Mouse (Mus musculus) gastrocnemius, postnatal 25 days (tissue): ENCODE results near the gene Tmem63c. TPM values are rescaled to one million over a fixed set of nuclear protein-coding genes. Genes with fewer than 3 reads are reported as not detected.

Experiments used
- DNase-seq: peaks from one replicate; pipeline ENCODE4 v3.0.0; 2022
- total RNA-seq, 2 experiments: library from RNA; stranded (reverse); gene quantifications; 1 replicate in 1 of 2; 2 replicates in 1 of 2; pipeline ENCODE4 v1.2.3; 2021

Tmem63c gene
- total RNA-seq, 2 experiments from 2014 or later = not detected

GRCm38 (mm10) chr12:87054873-87055272, 33.7 kb downstream of the Tmem63c start:
- no peak for DNase-seq

- DNase-seq = no peak
Measured at GRCm38 (mm10) chr12:87057066-87057465, 35.9 kb downstream of the Tmem63c start.

GRCm38 (mm10) chr12:87065446-87065845, 44.3 kb downstream of the Tmem63c start:
- no peak for DNase-seq

- no peak for DNase-seq
Measured at GRCm38 (mm10) chr12:87066429-87066828, 45.3 kb downstream of the Tmem63c start.

- no peak for DNase-seq
Measured at GRCm38 (mm10) chr12:87070520-87070919, 49.4 kb downstream of the Tmem63c start.

DNA sequence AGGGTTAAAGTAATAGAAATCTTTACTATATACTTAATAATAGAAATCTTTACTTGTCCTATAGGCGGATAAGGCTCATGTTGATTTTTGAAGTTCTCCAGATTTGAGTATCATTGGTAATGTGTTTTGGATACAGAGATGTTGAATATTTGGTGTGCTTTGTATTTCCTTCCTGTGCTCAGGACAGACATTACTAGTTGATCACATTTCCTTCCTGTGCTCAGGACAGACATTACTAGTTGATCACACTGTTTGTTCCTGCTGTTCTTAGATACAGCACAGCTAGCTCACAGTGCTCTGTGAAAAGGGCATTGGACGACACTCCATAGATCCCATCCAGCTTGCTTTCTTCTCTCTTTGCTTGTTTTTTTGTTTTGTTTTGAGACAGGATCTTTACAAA, 55.5 kb downstream of the Tmem63c start:
- no peak for DNase-seq

GRCm38 (mm10) chr12:87082797-87083196, 61.7 kb downstream of the Tmem63c start:
- DNase-seq = no peak

DNA sequence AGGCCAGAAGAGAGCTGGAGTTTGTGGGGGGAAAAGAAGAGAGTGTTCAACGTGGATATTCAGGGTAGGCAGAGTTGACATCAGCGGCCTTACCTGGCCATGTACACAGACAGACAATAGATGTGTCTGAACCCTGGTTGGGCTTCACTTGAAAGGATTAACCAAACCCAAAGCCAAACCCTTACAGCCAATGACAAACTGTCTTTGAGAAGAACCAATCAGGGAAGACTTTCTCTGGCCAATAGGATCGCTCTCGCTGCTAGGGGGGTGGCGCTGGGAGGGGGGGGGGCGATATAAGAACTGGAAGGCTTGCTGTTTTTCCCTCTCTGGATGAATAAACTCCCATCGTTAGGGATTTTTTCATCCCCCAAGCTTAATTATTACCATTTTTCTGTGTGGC, 66.1 kb downstream of the Tmem63c start:
- DNase-seq = no peak

- no peak for DNase-seq
Measured at GRCm38 (mm10) chr12:87088331-87088730, 67.2 kb downstream of the Tmem63c start.

GRCm38 (mm10) chr12:87089255-87089654, 68.1 kb downstream of the Tmem63c start:
- no peak for DNase-seq

DNA sequence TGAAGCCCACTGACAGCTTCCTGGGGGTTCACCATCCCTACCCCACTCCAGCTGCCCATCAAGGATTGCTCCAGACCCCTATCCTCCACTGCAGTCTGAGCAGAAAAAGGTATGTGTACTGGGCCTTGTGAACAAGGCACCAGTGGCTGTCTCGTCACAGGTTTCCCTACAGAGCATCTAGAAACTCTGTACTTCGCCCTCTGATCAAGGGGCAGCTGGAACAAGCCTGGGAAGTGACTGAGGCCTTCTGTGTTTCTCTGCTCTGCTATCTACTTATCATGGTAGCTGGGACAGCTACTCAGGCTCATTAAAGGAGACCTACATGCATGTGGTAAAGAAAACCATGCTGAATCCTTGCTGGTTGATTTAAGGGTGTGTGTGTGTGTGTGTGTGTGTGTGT, 68.6 kb downstream of the Tmem63c start:
- no peak for DNase-seq

DNA sequence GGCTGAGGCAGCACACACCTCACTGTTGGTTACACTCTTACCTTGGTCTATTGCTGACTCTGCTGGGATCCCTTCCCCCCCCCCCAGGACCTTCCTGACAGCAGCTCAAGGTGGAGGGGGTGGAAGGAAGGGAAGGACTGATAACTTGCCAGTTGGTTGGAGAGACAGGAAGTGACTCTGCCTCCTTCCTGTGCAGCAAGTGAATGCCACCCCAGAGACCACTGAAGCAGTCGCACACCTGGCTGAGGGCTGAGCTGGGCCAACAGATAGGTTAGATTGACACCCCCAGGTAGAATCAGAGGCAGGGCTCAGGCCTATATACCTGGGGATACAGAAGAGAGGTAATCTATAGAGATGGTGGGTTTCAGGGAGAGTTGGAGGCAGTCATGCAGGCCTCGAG, 70.8 kb downstream of the Tmem63c start:
- DNase-seq = no peak

- DNase-seq = no peak
Measured at GRCm38 (mm10) chr12:87093249-87093648, 72.1 kb downstream of the Tmem63c start.

GRCm38 (mm10) chr12:87093671-87094070, 72.5 kb downstream of the Tmem63c start:
- DNase-seq = no peak

GRCm38 (mm10) chr12:87100331-87100730, 79.2 kb downstream of the Tmem63c start:
- DNase-seq = no peak

- no peak for DNase-seq
Measured at GRCm38 (mm10) chr12:87102165-87102631, 81.1 kb downstream of the Tmem63c start, which contains the start of gene Ngb. Gene Ngb, minus strand, starts transcription at chr12:87102539.

DNA sequence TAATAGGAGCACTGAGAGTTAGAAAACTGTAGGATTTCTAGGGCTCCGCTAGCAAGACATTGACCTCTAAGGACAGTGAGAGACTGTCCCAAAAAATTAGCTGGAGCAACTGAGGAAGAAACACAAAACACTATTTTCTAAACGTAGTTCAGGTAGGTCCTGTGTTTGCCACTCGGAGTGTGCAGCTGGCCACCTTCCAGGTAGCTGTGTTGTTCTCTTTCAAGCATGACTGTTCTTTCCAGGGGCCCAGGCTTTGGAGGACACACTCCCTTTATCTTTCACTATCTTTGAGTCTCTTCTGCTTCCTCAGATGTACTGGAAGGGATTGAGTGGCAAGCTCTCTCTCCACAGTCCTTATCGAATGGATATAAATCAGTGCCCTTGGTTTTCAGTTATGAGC, 82.3 kb downstream of the Tmem63c start:
- no peak for DNase-seq

GRCm38 (mm10) chr12:87104796-87105195, 83.7 kb downstream of the Tmem63c start:
- no peak for DNase-seq

- DNase-seq = no peak
Measured at GRCm38 (mm10) chr12:87107357-87107977, 86.3 kb downstream of the Tmem63c start.

DNA sequence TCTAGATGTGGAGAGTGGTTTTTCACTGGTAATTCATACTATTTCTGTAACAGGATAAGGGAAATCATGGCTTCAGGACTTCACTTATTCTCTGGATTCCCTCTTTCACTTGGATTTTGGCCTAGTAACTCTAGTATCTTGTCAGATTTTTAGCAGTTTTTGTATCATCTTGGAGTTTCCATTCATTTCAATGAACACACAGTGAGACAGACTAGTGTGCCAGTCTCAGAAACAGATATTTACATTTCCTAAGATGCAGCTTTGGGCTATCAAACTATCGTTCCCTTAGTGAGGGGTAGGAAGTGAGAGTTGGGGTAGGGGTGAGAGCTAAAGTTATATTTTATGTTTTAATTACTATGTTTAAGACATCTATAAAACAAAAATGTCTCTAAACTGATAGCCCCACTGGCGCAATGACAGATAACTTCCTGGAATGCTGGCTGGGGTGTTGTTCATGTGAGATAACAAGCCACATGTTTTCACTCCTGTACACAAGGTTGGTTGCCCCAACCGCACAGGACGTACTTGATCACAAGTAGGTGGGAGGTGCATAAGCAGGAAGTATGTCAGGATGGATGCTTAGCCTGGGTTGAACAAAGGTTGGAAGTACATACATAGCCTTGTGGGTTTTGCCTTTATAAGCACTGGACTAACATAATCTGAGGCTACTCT, 100.9 kb downstream of the Tmem63c start:
- no peak for DNase-seq

DNA sequence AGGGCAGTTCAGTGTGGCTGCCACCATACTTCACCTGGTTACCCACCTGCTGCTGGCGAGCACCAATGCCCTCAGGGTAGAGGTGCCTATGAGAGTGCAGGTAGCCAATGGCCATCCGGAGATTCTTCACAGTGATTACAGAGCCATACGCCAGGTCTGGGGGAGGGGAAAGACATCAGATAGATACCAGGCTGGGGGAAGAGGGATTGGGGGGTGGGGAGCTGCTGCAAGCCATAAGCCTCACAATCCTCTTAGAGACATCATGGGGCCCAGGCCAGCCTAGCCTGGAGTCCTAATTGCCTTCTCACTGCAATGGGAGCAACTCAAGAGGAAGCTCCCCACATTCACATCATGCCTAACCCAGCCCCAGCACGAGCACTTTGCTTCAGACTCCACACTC, 106.1 kb downstream of the Tmem63c start:
- DNase-seq = no peak

DNA sequence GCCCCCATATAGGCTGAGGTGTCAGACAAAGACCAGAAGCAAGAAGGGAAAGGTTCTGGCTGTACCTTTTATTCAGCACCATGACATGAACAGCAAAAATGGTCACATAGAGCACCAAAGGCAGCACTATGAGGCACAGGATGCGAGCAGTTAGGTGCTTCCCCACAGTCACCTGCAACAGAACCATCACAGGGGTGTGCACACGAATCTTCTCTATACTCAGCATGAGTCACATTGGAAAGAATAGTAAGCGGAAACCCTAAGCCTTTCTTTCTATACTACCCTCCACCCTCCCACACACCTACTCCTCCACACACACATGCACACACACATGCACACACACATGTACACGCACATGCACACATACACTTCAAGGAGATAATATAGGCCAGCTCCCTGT, 109.1 kb downstream of the Tmem63c start:
- no peak for DNase-seq

DNA sequence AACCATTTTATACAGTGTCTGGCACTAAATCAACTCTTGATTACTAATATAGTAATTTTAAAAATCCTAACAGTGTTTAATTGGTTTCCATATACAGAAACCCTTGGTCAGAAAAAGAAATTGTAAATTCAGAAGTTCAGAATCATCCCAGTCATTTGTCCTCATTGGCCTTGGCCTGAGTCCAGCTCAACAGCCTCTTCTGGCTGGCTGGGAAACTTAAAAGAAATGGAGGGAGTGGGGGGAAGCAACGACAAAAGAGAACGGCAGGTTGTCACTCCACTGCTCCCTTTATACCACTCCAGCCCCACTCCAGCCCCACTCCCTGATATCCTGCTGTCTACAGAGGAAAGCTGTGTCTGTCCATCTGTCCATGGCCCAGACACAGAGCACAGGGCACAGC, 110.0 kb downstream of the Tmem63c start:
- DNase-seq = no peak

- no peak for DNase-seq
Measured at GRCm38 (mm10) chr12:87131619-87132018, 110.5 kb downstream of the Tmem63c start.
